Mouse (Mus musculus): ENCODE results near the gene Capn10.

Capn10 gene

GRCm38 (mm10) chr1:92934182-92934827, at the start of gene Capn10:
TSS of gene Capn10 (plus strand) at chr1:92934376.
- DNase-seq = peak; percentile 96

GRCm38 (mm10) chr1:92888901-92889655, 45.1 kb upstream of the Capn10 start:
- DNase-seq = no peak

- DNase-seq = no peak
These were observed 41.4 kb upstream of the Capn10 start for GRCm38 (mm10) chr1:92892791-92893190.

GRCm38 (mm10) chr1:92893896-92894295, 40.3 kb upstream of the Capn10 start:
- DNase-seq = no peak

GRCm38 (mm10) chr1:92895089-92895488, 39.1 kb upstream of the Capn10 start:
- peak; percentile 71 for DNase-seq

- peak; percentile 57 for DNase-seq
These were observed 31.4 kb upstream of the Capn10 start, which contains the start of gene Ankmy1 for GRCm38 (mm10) chr1:92902786-92903185. TSS of gene Ankmy1 (minus strand) at chr1:92902906.

GRCm38 (mm10) chr1:92903627-92904026, 30.5 kb upstream of the Capn10 start:
- DNase-seq = no peak

- no peak for DNase-seq
These were observed 28.4 kb upstream of the Capn10 start for GRCm38 (mm10) chr1:92905703-92906310.

GRCm38 (mm10) chr1:92906779-92907631, 27.2 kb upstream of the Capn10 start, which contains the start of gene Dusp28:
TSS of gene Dusp28 (plus strand) at chr1:92906981.
- DNase-seq = peak; percentile 85

- no peak for DNase-seq
These were observed 26.4 kb upstream of the Capn10 start for GRCm38 (mm10) chr1:92907632-92908360.

- DNase-seq = no peak
These were observed 25.5 kb upstream of the Capn10 start for GRCm38 (mm10) chr1:92908664-92909063.

- DNase-seq = no peak
These were observed 25.1 kb upstream of the Capn10 start for GRCm38 (mm10) chr1:92909068-92909467.

- peak; percentile 82 for DNase-seq
These were observed 23.8 kb upstream of the Capn10 start, which contains the start of gene Rnpepl1 for GRCm38 (mm10) chr1:92910239-92910885. TSS of gene Rnpepl1 (plus strand) at chr1:92910783.

- DNase-seq = peak; percentile 80
These were observed 23.1 kb upstream of the Capn10 start for GRCm38 (mm10) chr1:92910925-92911720.

GRCm38 (mm10) chr1:92911721-92912138, 22.4 kb upstream of the Capn10 start:
- DNase-seq = no peak

GRCm38 (mm10) chr1:92912286-92912685, 21.9 kb upstream of the Capn10 start:
- DNase-seq = no peak

- DNase-seq = no peak
These were observed 19.9 kb upstream of the Capn10 start for GRCm38 (mm10) chr1:92914239-92914638.

GRCm38 (mm10) chr1:92914993-92915392, 19.2 kb upstream of the Capn10 start:
- no peak for DNase-seq

- DNase-seq = no peak
These were observed 17.5 kb upstream of the Capn10 start for GRCm38 (mm10) chr1:92916725-92917124.

GRCm38 (mm10) chr1:92919151-92919550, 15.0 kb upstream of the Capn10 start:
- no peak for DNase-seq

GRCm38 (mm10) chr1:92919775-92920174, 14.4 kb upstream of the Capn10 start:
- DNase-seq = no peak
